Mouse (Mus musculus): ENCODE data around the gene Slx4. TPM values are rescaled to one million over a fixed set of nuclear protein-coding genes. Genes with fewer than 3 reads are reported as not detected.
"Not testable (repeated sequence)": the region's sequence is repeated elsewhere in the genome, so short reads cannot be mapped to it uniquely, and the experiment has no call there.

Gene Slx4
- polyA plus RNA-seq, 1 experiment from 2014 or later, result 30.3 TPM

DNA sequence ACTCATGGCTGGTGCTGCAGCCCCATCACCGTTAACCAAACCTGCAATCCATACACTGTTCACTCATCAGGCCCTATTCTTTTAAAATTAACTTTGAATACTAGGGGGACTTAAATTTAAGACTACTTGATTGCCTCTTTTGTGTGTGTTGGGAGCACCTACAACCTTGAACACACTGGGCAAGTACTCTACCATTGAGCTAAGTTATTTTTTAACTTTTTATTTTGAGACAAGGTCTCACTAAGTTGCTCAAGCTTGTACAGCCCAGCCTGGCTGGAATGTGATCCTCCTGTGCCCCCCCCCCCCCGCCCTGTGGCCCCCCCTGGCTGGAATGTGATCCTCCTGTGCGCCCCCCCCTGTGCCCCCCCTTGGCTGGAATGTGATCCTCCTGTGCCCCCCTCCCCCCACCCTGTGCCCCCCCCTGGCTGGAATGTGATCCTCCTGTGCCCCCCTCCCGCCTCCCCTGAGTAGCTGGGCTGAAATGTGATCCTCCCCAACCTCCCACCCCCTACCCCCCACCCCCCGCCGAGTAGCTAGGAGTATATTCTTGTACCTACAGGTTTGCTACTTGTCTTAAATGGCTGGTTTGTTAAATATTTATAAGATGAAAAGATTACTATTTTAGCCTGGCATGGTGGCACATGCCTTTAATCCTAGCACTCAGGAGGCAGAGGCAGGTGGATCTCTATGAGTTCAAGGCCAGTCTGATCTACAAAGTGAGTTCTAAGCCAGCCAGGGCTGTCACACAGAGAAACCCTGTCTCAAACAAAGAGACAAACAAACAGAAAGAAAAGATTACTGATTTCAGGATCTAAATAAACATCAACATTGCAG lies 28.1 kb upstream of the Slx4 start:
- H3K36me3 ChIP-seq, result peaks cover 5% of the 10 kb centered on the region; the same call in 1 of the 2 replicates
- no peaks in the 10 kb centered on the region; the same call in 1 of the 2 replicates for H3K4me1 ChIP-seq
- WGBS, result 75% methylated on average over 5 of the region's 6 CpGs
- H3K27ac ChIP-seq (replicated peaks), result no peak overlapping the region
- H3K4me3 ChIP-seq, result no peak overlapping the region
- no peak overlapping the region for H3K4me2 ChIP-seq (replicated peaks)
- 0 out of 2 replicates have a peak, but pooled peaks cover 3% of the 10 kb centered on the region for H3K9me3 ChIP-seq
- ATAC-seq (ENCODE audit: low FRiP score, low read depth), result no peak
- no peaks in the 10 kb centered on the region for H3K27me3 ChIP-seq
- no peak overlapping the region for H3K9ac ChIP-seq (replicated peaks)

DNA sequence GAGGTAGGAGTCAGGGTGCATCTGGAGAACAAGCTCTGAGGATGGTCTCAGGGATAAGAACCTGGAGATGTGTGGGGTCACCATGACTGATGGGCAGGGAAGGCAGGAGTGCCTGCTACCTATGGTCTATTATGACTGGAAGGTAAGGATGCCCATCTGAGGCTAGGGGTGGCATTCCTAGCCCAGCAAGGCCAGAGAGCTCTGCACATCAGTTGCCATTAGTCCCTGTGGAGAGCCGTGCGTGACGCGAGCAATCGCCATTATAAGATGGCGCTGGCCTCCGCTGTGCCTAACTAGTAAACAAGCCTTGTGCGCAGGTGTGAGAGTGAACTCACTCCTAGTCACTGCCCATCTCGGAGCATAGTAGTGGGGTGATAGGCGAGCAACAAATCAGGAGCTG lies 26.9 kb upstream of the Slx4 start:
- ATAC-seq (ENCODE audit: low FRiP score, low read depth), result no peak
- WGBS, result 93% methylated on average over 10 of the region's 10 CpGs
- no peaks in the 10 kb centered on the region; the same call in 1 of the 2 replicates for H3K4me1 ChIP-seq

DNA sequence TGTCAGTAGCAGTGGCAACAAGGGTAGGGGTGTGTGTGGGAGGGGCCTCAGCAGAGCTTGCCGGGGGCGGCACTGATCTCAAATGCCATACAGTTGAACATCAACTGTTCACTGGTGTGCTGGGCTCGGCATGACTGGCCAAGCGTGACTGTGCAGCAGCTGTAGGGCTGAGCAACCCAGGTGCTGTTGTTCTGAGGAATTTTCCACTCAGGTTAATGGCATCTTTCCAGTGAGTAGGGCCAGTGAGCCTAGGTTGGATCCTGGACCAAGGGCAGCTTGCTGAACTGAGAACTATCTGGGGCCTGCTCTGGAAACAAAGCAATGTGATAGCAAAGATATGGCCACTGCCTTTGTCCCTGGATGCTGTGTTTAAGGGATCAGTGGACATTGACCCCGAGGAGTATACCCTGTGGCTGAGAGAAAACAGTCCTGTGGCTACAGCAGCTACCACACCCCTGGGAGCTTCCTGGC lies 25.8 kb upstream of the Slx4 start:
- Histone ChIP-seq H3K4me3 (no peak overlapping the region), H3K9me3 (0 out of 2 replicates have a peak, but pooled peaks cover 3% of the 10 kb centered on the region), H3K36me3 (no peaks in the 10 kb centered on the region), H3K27ac (replicated peaks) (no peak overlapping the region), H3K27me3 (no peaks in the 10 kb centered on the region), H3K9ac (replicated peaks) (no peak overlapping the region), H3K4me1 (no peaks in the 10 kb centered on the region; the same call in 1 of the 2 replicates), H3K4me2 (replicated peaks) (no peak overlapping the region)
- 90% methylated on average over 5 of the region's 5 CpGs for WGBS
- no peak for ATAC-seq (ENCODE audit: low FRiP score, low read depth)

More for the DNA sequence above, 26.9 kb upstream of the Slx4 start:
- no peaks in the 10 kb centered on the region for H3K27me3 ChIP-seq
- no peak overlapping the region for H3K4me3 ChIP-seq
- no peaks in the 10 kb centered on the region for H3K36me3 ChIP-seq
- no peak overlapping the region for H3K27ac ChIP-seq (replicated peaks)
- 0 out of 2 replicates have a peak, but pooled peaks cover 3% of the 10 kb centered on the region for H3K9me3 ChIP-seq
- H3K4me2 ChIP-seq (replicated peaks), result no peak overlapping the region
- H3K9ac ChIP-seq (replicated peaks), result no peak overlapping the region

DNA sequence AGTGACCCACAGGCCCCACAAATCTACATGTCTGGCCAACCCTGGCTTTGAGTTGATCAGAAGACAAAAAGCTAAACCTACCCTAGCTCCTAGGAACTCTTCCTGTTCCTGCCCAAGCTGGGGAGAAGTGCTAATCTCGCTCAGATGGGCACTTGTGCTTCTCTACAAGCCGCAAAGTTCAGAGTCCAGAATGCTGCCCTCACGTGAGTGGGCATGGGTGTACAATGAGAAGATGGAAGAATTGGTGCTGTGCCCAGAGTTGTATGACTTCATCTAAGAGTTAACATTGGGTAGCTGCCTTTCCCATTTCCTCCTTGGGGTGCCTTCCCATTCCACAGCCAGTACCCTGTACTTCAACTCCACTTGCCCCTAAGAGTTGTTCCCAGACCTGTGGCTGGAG lies 23.6 kb upstream of the Slx4 start:
- no peak overlapping the region for H3K4me2 ChIP-seq (replicated peaks)
- no peak overlapping the region for H3K9ac ChIP-seq (replicated peaks)
- H3K36me3 ChIP-seq, result no peaks in the 10 kb centered on the region
- no peaks in the 10 kb centered on the region for H3K4me1 ChIP-seq
- 0 out of 2 replicates have a peak, but pooled peaks cover 3% of the 10 kb centered on the region for H3K9me3 ChIP-seq
- H3K27ac ChIP-seq (replicated peaks), result no peak overlapping the region
- WGBS, result 84% methylated on average over 3 of the region's 3 CpGs
- no peak for ATAC-seq (ENCODE audit: low FRiP score, low read depth)
- no peak overlapping the region for H3K4me3 ChIP-seq
- no peaks in the 10 kb centered on the region for H3K27me3 ChIP-seq

DNA sequence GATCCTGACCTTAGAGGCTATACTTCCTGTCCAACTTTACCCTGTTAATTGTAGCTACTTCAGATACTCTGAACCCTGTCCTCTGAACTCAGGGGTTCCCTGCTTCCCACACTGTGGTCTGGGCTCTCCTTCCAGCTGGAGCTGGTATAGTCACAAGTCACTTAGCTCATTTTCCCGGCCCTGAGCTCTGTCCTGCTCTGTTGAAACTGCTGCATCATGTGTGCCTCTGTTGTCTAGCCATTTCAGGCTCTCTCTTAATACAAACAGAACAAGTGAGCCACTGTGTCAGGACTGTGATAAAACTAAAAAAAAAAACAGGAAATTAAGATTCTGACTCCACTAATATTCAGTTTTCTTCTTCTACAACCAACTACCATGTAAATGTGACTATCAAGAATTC lies 23.1 kb upstream of the Slx4 start:
- H3K36me3 ChIP-seq, result no peaks in the 10 kb centered on the region
- H3K27ac ChIP-seq (replicated peaks), result no peak overlapping the region
- H3K27me3 ChIP-seq, result no peaks in the 10 kb centered on the region
- no peak for ATAC-seq (ENCODE audit: low FRiP score, low read depth)
- WGBS, result 85% methylated on average over 1 of the region's 1 CpGs
- 0 out of 2 replicates have a peak, but pooled peaks cover 3% of the 10 kb centered on the region for H3K9me3 ChIP-seq
- no peaks in the 10 kb centered on the region for H3K4me1 ChIP-seq
- no peak overlapping the region for H3K9ac ChIP-seq (replicated peaks)
- no peak overlapping the region for H3K4me3 ChIP-seq
- no peak overlapping the region for H3K4me2 ChIP-seq (replicated peaks)

DNA sequence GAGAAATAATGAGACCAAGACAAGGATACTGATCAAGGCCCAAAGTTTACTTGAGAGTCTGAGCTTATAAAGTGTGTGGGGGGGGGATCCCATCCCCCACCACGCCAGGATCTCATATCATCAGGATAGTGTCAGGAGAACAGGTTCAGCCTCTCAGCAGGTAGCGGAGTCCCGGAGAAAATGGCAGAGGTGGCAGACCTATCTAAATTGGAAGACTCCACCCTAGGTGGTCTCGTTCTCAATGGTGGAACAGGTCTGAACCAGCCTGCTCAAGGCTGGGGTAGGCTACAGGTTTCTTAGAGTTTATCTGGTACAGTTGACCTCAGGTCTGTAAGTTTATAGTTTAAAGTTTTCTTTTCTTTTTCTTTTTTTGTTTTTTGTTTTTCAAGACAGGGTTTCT lies 19.1 kb upstream of the Slx4 start:
- no peak overlapping the region for H3K9ac ChIP-seq (replicated peaks)
- no peak overlapping the region for H3K4me3 ChIP-seq
- no peak overlapping the region for H3K4me2 ChIP-seq (replicated peaks)
- H3K4me1 ChIP-seq, result no peaks in the 10 kb centered on the region
- H3K27ac ChIP-seq (replicated peaks), result no peak overlapping the region
- no peaks in the 10 kb centered on the region for H3K9me3 ChIP-seq
- no peaks in the 10 kb centered on the region for H3K27me3 ChIP-seq
- 78% methylated on average over 4 of the region's 4 CpGs for WGBS
- no peak for ATAC-seq (ENCODE audit: low FRiP score, low read depth)
- no peaks in the 10 kb centered on the region for H3K36me3 ChIP-seq

DNA sequence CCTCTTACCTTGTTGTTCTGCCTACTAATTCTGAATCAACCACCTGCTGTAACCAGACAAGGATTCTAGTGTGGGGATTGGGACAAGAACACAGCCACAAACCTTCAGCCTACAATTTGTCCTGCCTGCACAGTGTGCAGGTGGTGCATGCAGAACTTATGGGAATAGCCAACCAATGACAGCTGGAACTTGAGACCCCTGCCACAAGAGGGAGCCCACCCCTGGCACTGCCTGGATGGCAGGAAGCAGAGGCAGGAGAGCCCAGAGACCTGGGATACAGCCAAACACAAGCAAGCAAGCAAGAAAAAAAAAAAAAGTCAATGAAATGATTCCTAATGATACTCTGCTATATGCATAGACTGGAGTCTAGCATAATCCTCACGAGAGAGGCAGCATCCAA lies 17.7 kb upstream of the Slx4 start:
- no peaks in the 10 kb centered on the region for H3K4me1 ChIP-seq
- no peak overlapping the region for H3K4me2 ChIP-seq (replicated peaks)
- H3K9ac ChIP-seq (replicated peaks), result no peak overlapping the region
- H3K27ac ChIP-seq (replicated peaks), result no peak overlapping the region
- no peaks in the 10 kb centered on the region for H3K9me3 ChIP-seq
- H3K27me3 ChIP-seq, result no peaks in the 10 kb centered on the region
- no peaks in the 10 kb centered on the region for H3K36me3 ChIP-seq
- ATAC-seq (ENCODE audit: low FRiP score, low read depth), result no peak
- no peak overlapping the region for H3K4me3 ChIP-seq
- 81% methylated on average over 1 of the region's 1 CpGs for WGBS

DNA sequence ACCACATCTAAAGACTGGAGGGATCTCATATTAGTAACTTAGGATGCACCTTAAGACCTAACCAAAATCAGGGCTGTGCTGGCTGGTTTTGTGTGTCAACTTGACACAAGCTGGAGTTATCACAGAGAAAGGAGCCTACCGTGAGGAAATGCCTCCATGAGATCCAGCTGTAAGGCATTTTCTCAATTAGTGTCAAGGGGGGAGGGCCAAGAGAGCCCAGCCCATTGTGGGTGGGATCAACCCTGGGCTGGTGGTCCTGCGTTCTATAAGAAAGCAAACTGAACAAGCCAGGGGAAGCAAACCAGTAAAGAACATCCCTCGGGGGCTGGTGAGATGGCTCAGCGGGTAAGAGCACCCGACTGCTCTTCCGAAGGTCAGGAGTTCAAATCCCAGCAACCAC lies 13.9 kb upstream of the Slx4 start:
- H3K4me1 ChIP-seq; H3K27me3 ChIP-seq; ATAC-seq (ENCODE audit: low FRiP score, low read depth); H3K9ac ChIP-seq (replicated peaks); H3K4me3 ChIP-seq; H3K9me3 ChIP-seq; H3K4me2 ChIP-seq (replicated peaks); H3K27ac ChIP-seq (replicated peaks); H3K36me3 ChIP-seq: not testable (repeated sequence)
- 86% methylated on average over 6 of the region's 6 CpGs for WGBS

DNA sequence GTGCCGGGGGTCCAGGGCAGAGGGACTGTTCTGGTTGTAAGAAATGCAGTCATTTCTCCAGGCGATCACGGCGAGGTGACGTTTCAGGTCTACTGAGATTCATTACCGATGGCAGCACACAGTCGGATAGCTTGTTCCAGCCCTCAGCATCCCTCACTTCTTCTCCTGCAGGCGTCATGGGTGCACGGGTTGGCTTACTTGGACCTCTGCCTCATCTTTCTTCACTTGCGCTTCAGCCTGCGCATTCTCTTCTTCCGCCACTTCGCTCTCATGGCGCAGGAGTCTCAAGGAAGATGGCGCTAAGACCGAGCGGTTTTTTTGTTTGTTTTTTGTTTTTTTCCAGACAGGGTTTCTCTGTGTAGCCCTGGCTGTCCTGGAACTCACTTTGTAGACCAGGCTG lies 13.2 kb upstream of the Slx4 start:
- ATAC-seq (ENCODE audit: low FRiP score, low read depth); H3K4me1 ChIP-seq; H3K9ac ChIP-seq (replicated peaks); H3K27ac ChIP-seq (replicated peaks); H3K9me3 ChIP-seq; H3K4me3 ChIP-seq; H3K4me2 ChIP-seq (replicated peaks); H3K36me3 ChIP-seq; H3K27me3 ChIP-seq: not testable (repeated sequence)
- WGBS, result 83% methylated on average over 17 of the region's 17 CpGs

DNA sequence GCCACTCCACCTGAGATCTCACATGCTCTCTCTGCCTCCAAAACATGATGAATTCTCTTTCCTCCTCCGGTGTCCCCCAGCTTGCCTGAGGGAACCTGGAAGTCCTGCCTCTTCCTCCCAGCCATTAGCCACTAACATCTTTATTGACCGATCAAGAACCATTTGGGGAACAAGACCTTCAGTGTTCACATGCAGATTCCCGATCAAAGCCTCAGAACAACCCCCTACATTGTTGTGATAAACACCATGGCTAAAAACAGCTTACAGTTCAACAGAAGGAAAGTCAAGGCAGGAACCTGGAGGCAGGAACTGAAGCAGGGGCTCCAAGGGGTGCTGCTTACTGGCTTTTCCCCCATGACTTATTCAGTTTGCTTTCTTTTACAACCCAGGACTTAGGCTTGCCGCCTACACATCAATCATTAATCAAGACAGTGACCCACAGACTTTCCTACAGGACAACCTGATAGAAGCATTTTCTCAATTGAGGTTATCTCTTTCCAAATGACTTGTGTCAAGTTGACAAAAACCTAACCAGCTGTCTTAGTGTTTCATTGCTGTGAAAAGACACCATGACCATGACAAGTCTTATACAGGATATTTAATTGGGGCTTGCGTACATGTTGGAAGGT lies 10.6 kb upstream of the Slx4 start:
- no peak overlapping the region for H3K9ac ChIP-seq (replicated peaks)
- ATAC-seq (ENCODE audit: low FRiP score, low read depth), result no peak
- no peak overlapping the region for H3K4me3 ChIP-seq
- WGBS, result 85% methylated on average over 5 of the region's 5 CpGs
- no peak overlapping the region for H3K27ac ChIP-seq (replicated peaks)
- H3K36me3 ChIP-seq, result no peaks in the 10 kb centered on the region
- no peaks in the 10 kb centered on the region for H3K27me3 ChIP-seq
- no peaks in the 10 kb centered on the region for H3K9me3 ChIP-seq
- no peak overlapping the region for H3K4me2 ChIP-seq (replicated peaks)
- no peaks in the 10 kb centered on the region for H3K4me1 ChIP-seq

DNA sequence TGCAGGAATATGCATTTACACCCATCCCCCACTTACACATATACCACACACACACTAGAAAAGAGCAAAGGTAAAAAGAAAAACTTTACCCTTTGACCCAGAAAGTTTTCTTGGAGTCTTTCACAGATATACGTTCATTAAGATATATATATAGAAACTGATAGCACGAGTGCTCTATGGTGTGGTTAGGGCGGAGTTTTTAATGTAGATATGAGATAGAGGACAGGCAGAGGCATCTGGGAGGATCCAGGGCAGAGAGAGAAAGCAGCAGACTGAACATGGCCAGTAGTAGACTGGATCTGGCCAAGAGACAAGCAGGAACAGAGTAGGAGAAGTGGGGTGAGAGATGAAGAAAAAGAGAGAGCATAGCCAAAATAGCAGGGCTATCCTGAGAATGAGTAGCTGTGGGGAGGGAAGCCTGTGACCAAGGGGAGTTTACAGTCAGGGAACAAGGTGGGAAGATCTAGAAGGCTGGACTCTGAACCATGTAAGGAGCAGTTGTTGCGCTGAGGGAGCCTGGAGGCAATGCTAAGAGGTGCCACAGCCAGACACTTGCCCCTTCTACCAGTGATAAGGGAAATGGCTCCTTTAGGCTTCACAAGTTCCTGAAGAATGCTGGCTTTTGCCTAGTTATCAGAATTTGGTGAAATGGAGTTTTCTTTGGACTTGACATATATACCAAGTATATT lies 9.5 kb upstream of the Slx4 start:
- WGBS, result 75% methylated on average over 4 of the region's 4 CpGs
- no peaks in the 10 kb centered on the region for H3K9me3 ChIP-seq
- no peak for ATAC-seq (ENCODE audit: low FRiP score, low read depth)
- H3K9ac ChIP-seq (replicated peaks), result no peak overlapping the region
- H3K27ac ChIP-seq (replicated peaks), result no peak overlapping the region
- H3K4me3 ChIP-seq, result no peak overlapping the region
- no peaks in the 10 kb centered on the region for H3K4me1 ChIP-seq
- H3K36me3 ChIP-seq, result no peaks in the 10 kb centered on the region
- no peak overlapping the region for H3K4me2 ChIP-seq (replicated peaks)
- H3K27me3 ChIP-seq, result no peaks in the 10 kb centered on the region

DNA sequence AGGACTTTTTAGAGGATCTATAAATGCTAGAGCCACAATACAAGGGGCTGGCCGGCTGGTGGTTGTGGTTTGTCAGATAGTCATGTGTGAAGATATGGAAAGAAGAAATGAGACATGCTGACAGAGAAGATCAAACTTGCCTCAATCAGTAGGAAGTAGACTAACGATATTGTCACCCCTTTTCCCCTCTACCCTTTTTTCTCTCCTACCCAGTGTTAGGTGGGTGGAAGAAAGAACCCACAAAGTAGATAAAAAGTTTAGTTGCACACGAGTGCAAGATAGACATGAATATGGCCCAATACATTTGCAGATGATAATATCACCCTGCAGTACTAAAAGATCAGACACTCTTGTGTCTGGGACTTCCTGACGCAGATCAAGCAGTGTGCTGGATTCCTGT lies 15.2 kb downstream of the Slx4 start:
- Histone ChIP-seq H3K4me3 (no peak overlapping the region), H3K4me1 (no peaks in the 10 kb centered on the region), H3K36me3 (peaks cover 96% of the 10 kb centered on the region), H3K9me3 (no peaks in the 10 kb centered on the region), H3K4me2 (replicated peaks) (no peak overlapping the region), H3K27ac (replicated peaks) (no peak overlapping the region), H3K27me3 (no peaks in the 10 kb centered on the region), H3K9ac (replicated peaks) (no peak overlapping the region)
- over 99% methylated on average over 4 of the region's 4 CpGs for WGBS
- no peak for ATAC-seq (ENCODE audit: low FRiP score, low read depth)
